In the genomic region with DNA sequence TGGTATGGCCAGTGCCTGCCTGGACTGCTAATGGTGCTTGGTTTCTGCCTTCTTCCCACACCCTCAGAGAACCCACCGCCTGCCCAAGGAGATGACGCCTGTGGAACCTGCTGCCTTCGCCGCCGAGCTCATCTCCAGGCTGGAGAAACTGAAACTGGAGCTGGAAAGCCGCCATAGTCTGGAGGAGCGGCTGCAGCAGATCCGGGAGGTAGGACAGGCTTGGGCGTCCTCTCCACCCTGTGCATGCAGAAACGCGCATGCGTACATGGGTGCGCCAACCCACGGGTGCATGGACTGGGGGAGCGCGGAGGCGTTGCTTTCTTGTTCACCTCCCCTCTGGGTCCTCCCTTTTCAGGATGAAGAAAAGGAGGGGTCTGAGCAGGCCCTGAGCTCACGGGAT, we compare ENCODE assay signal across 11 mouse cellular contexts. TPM values are rescaled to one million over a fixed set of nuclear protein-coding genes. Genes with fewer than 3 reads are reported as not detected.
A peak's percentile ranks its signal among the peaks of the same experiment; 100 is the strongest.
DNase-seq lines count a peak whose midpoint lies in the region; ATAC-seq and TF ChIP-seq lines count a peak whose summit lies in the region.
"Had no signal": no experiment of that assay in that cellular context is flagged by ENCODE, and none has a peak within 500 bp of the region (broad histone marks: within the 10 kb centered on the region; RNA-seq: fewer than 3 reads in every experiment).

No protein-coding gene starts in this region.

- peaks cover 36% of the 10 kb centered on the region for H3K36me3 ChIP-seq in intestine, embryonic 16.5 days (ENCODE audit: control insufficient read depth, insufficient read depth, low read length)
- H3K36me3 ChIP-seq in intestine, embryonic 15.5 days = peaks cover 39% of the 10 kb centered on the region
- H3K36me3 ChIP-seq: G1E had no signal

- no peak overlapping the region for H3K9ac ChIP-seq in intestine, embryonic 16.5 days (ENCODE audit: low read depth, low read length)
- no peak overlapping the region for H3K9ac ChIP-seq in intestine, embryonic 15.5 days
- H3K9ac ChIP-seq: liver, embryonic 13.5 days had no signal

- H3K4me1 ChIP-seq in intestine, embryonic 16.5 days (ENCODE audit: control insufficient read depth, insufficient read depth, low read length) = no peaks in the 10 kb centered on the region
- H3K4me1 ChIP-seq in intestine, embryonic 15.5 days (replicated peaks) = peaks cover under 1% of the 10 kb centered on the region; the same call in 1 of the 2 replicates
- H3K4me1 ChIP-seq: liver, embryonic 13.5 days had no signal

- no peak overlapping the region for H3K4me3 ChIP-seq in intestine, embryonic 16.5 days (ENCODE audit: low read length)
- H3K4me3 ChIP-seq in intestine, embryonic 15.5 days (replicated peaks) = no peak overlapping the region
- H3K4me3 ChIP-seq in layer of hippocampus, adult 2 months = peak overlapping the region; percentile 52
- H3K4me3 ChIP-seq: liver, embryonic 13.5 days had no signal

- H3K27ac ChIP-seq in intestine, embryonic 16.5 days (ENCODE audit: low read length) = peak overlapping the region; percentile 27; the same call in 1 of the 2 replicates
- H3K27ac ChIP-seq in intestine, embryonic 15.5 days = no peak overlapping the region
- H3K27ac ChIP-seq in layer of hippocampus, adult 2 months = peak overlapping the region; percentile 92
- H3K27ac ChIP-seq: liver, embryonic 13.5 days had no signal

- no peak overlapping the region for H3K4me2 ChIP-seq in intestine, embryonic 16.5 days (ENCODE audit: low read depth, low read length)
- no peak overlapping the region for H3K4me2 ChIP-seq in intestine, embryonic 15.5 days (replicated peaks)
- H3K4me2 ChIP-seq: heart, embryonic 11.5 days; liver, embryonic 13.5 days had no signal

- intact Hi-C loops in heart, postnatal 10 days (cut with DNase I) = no loop called here

- 92% methylated on average over 18 of the region's 18 CpGs for WGBS in intestine, embryonic 16.5 days
- 88% methylated on average over 17 of the region's 18 CpGs for WGBS in intestine, embryonic 15.5 days

- ATAC-seq in intestine, embryonic 16.5 days = no peak
- ATAC-seq in intestine, embryonic 15.5 days = no peak
- ATAC-seq in megakaryocyte-erythroid progenitor cell, adult 5-6 weeks (replicated peaks; ENCODE audit: low FRiP score, low TSS enrichment, poor library complexity, severe bottlenecking) = no peak

- peak; percentile 30 for DNase-seq in cerebellum, adult 8-10 months
- peak; percentile 85 for DNase-seq in layer of hippocampus, adult 2 months (ENCODE audit: low spot score in 2 of 2)
- peak; percentile 79 to 82 for DNase-seq in right cerebral cortex, adult 2 months (ENCODE audit: low spot score in 2 of 2)
- DNase-seq in heart, postnatal 10 days = no peak
- no peak for DNase-seq in urinary bladder, adult 2 months (ENCODE audit: low spot score)
- DNase-seq: liver, embryonic 13.5 days had no signal

- no peaks in the 10 kb centered on the region; the same call in 1 of the 2 replicates for H3K9me3 ChIP-seq in intestine, embryonic 16.5 days (ENCODE audit: control insufficient read depth, low read length)
- no peaks in the 10 kb centered on the region for H3K9me3 ChIP-seq in intestine, embryonic 15.5 days
- H3K9me3 ChIP-seq: liver, embryonic 13.5 days had no signal

- no peaks in the 10 kb centered on the region for H3K27me3 ChIP-seq in intestine, embryonic 16.5 days (replicated peaks; ENCODE audit: control insufficient read depth, insufficient read depth, low read length)
- no peaks in the 10 kb centered on the region for H3K27me3 ChIP-seq in intestine, embryonic 15.5 days (replicated peaks)
- H3K27me3 ChIP-seq: liver, embryonic 13.5 days had no signal

- TF ChIP-seq CTCF in layer of hippocampus, adult 2 months (conservative IDR thresholded peaks at IDR 0.05) = no peak

RNA-seq across cellular contexts. Expression of gene Axin2, which starts 21.7 kb away (rescaled TPM):
- 2.8 and 3.2 TPM in 2 replicates for polyA plus RNA-seq in intestine, embryonic 16.5 days (2015; fragmentation: Nextera tagmentation; extraction: Ambion mirVana)
- 4.7 and 5.4 TPM in 2 replicates for polyA plus RNA-seq in intestine, embryonic 15.5 days (2015; fragmentation: Nextera tagmentation; extraction: Ambion mirVana)
- 10 to 100 TPM; 31.1 to 32.7 TPM for total RNA-seq in layer of hippocampus, adult 2 months (2021)
- 1.3 and 5.7 TPM in 2 replicates for total RNA-seq in megakaryocyte-erythroid progenitor cell, adult 5-6 weeks (2014; fragmentation: Nextera tagmentation)
- 0.38 and 2.0 TPM in 2 replicates for total RNA-seq in megakaryocyte-erythroid progenitor cell, adult 5-6 weeks (2017)
- 1 to 10 TPM; 5.4 to 6.0 TPM for total RNA-seq in heart, postnatal 10 days (2021)
- polyA plus RNA-seq in urinary bladder, adult 2 months (2012; rRNA removed) = 11.3 and 12.4 TPM in 2 replicates
- total RNA-seq: G1E had no signal
- polyA plus RNA-seq: G1E had no signal

Comparison
In these comparisons a context has a peak if more than half of its experiments do, and no peak if none do; other contexts are left out.
1. DNase-seq: peak in cerebellum, adult 8-10 months (single experiment), layer of hippocampus, adult 2 months (2 of 2) and right cerebral cortex, adult 2 months (2 of 2); none in heart, postnatal 10 days (0 of 2) and urinary bladder, adult 2 months (single experiment).
2. RNA of gene Axin2, which starts 21.7 kb away (total RNA-seq): 31.1 to 32.7 TPM in layer of hippocampus, adult 2 months; 5.4 to 6.0 TPM in heart, postnatal 10 days and 0.38 to 5.7 TPM in megakaryocyte-erythroid progenitor cell, adult 5-6 weeks; every median in the first group is over 4 times any median in the second.